Mouse (Mus musculus) gastrocnemius, postnatal 14 days (tissue): ENCODE results near the gene Mrpl28. TPM values are rescaled to one million over a fixed set of nuclear protein-coding genes. Genes with fewer than 3 reads are reported as not detected.
A peak's percentile ranks its signal among the peaks of the same experiment; 100 is the strongest.
"Not testable (repeated sequence)": the region's sequence is repeated elsewhere in the genome, so short reads cannot be mapped to it uniquely, and the experiment has no call there.

Experiments
- DNase-seq: peaks from one replicate; pipeline ENCODE4 v3.0.0; 2021; ENCODE audit warnings: mixed read lengths
- intact Hi-C: fragments of 180-260 bp; cut with DNase I; formaldehyde crosslinking; loops from one replicate; pipeline ENCODE4 v1.15.1; 2025; ENCODE audit warnings: low total_unique reads
- long read RNA-seq, 2 experiments: library from polyadenylated mRNA; stranded (forward); transcript quantifications; one replicate each; pipeline ENCODE4 v2.0.0; 2021
- total RNA-seq, 2 experiments: library from RNA; stranded (reverse); gene quantifications; 2 replicates each; pipeline ENCODE4 v1.2.3; 2021

Mrpl28 gene
- total RNA-seq = 10 to 100 TPM; 55.3 to 57.7 TPM
- long read RNA-seq, experiment 1, transcript Mrpl28-201 (5 exons, 1,068 nt) = major isoform, 95 of 101 reads
- long read RNA-seq, experiment 1, partial matches to known transcripts = 3 of 101 reads
- long read RNA-seq, experiment 1, other reads (novel, unspliced or antisense) = 1 of 101 reads
- long read RNA-seq, experiment 2, transcript Mrpl28-201 (5 exons, 1,068 nt) = major isoform, 85 of 88 reads
- long read RNA-seq, experiment 2, partial matches to known transcripts = 1 of 88 reads
- long read RNA-seq, experiment 2, other reads (novel, unspliced or antisense) = 2 of 88 reads

DNA sequence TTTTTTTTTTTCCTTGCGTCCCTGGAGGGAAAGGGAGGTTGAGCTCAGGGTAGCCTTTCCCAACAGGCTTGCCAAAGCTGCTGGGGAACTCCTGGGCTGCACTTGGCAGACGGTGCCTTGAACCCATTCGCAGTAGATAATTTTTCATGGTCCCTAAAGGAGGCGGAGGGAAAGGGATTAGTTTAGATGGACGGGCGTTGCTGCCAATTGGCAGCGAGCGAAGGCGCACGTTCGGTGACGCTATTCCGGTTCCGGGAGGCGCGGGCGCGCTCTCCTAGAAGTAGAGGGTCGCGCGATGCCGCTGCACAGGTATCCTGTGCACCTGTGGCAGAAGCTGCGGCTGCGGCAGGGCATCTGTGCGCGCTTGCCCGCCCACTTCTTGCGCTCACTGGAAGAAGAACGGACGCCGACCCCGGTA lies at the start of gene Mrpl28:
Mrpl28 (plus strand) TSS at position 234 of the 418 bp plus-strand sequence.
- peak; percentile 94 for DNase-seq
- intact Hi-C loops = no loop called here

DNA sequence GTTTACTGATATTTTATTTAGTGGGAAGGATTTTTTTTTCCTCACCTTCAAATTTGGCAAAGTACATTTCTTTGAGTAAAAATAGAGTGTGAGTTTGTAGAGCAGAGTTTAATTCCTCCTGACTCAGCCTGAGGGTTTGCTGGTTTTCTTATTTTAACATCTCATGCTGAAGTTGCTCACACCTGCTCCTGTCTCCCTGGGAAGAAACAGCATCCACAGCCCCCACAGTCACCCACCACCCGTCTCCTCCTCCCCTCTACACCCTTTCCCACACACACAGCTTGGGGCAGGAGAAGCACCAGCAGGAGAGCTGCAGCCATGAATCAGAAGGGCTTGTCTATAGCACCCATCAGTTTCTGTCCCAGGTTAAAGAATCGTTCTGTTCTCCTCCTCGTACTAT lies 48.1 kb upstream of the Mrpl28 start:
- no peak for DNase-seq
- intact Hi-C loops = no loop called here

DNA sequence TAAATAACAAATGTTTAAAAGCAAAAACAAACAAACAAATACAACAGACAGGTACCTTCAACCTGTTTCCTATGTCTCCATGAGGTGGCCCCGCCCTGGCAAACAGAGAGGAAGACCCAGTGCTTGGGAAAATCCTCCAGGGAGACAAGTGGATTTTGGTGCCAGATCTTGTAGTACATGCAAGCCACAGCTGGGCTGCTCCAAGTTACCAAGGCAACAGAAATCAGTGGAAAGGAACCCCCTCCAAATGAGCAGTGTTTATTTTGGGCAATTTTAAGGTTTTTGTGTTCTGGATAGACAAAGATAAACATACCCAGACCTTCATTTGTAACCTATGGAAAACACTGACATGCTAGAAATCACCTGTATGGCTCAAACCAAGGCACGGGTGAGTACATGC lies 44.4 kb upstream of the Mrpl28 start:
- DNase-seq = no peak
- intact Hi-C loops = no loop called here

DNA sequence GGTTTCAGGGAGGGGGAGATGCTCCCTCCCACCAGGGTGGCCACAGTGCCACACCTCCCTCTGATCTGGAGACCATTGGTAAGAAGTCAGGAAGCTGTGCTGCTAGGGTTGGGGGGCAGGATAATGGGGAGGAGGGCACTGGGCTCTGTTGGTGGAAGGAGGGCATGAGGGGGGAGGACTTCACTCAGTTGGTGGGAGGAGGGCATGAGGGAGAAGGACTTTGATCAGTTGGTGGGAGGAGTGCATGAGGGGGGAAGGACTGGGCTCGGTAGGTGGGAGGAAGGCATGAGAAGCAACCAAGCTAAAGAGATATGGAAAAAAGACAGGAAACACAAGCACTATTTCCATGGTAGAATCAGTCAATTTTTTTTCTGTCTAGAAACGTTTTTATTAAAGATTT lies 42.4 kb upstream of the Mrpl28 start:
- DNase-seq = no peak
- intact Hi-C loops = no loop called here

DNA sequence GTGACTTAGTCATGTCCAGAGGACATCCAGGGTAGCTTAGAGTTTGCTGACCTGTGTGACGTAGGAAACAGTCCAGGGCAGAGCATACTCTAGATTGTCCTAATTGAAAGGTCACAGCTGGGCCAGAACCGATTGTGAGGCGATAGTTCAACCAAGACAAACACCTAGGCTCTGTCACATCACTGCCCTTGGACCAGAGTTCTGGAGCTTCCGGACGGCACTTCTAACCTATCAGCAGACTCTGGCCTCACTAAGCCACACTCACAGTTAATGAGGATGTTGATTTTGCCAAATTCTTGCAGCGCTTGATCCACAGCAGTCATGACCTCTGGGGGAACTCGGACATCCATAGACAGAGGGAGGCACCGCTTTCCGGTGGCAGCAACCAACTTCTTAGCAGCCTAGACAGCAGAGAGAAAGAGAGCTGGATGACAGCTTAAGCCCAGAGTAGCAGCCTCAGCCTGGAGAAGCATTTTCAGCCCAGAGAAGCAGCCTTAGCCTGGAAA lies 36.2 kb upstream of the Mrpl28 start:
- intact Hi-C loops = no loop called here
- DNase-seq = no peak

DNA sequence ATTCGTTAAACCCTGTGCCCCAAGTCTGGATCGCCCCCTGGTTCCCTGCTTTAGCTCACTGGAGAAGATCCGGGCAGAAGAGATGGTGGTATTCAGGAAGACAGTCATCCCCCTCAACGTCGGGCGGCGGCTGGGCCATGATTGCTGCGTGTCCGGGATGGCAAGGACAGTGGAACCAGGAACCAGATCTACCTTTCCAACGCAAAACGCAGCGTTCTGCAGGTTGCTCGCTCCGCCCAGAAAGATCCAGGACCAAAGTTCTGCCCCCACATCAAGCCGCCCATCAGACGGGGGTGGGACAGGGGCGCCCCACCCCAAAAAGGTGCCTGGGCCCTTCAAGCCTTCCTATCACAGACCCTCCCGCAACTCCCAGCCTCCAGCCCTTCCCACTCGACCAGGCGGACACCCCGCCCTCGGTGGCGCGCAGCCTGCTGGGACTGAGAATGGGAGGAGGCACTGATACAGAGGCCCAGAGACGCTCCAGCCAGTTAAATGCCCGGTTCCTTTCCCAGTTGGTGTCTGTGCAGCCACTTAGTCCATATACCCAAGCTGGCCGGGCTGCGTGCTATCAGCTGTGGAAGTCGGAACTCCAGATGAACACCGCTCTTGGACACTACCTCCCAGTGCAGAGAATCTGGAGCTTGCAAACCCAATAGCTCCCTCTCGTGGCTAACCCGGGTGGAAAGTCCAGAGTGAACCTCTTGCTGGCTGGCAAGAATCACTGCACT lies 33.2 kb upstream of the Mrpl28 start, which contains the start of gene Decr2:
Decr2 (minus strand) TSS at position 433 of the 728 bp plus-strand sequence.
- peak; percentile 86 for DNase-seq
- intact Hi-C loops = loop anchor here (2.0 kb wide), 1 partner anchor 49 kb away; no protein-coding TSS in a partner anchor

DNA sequence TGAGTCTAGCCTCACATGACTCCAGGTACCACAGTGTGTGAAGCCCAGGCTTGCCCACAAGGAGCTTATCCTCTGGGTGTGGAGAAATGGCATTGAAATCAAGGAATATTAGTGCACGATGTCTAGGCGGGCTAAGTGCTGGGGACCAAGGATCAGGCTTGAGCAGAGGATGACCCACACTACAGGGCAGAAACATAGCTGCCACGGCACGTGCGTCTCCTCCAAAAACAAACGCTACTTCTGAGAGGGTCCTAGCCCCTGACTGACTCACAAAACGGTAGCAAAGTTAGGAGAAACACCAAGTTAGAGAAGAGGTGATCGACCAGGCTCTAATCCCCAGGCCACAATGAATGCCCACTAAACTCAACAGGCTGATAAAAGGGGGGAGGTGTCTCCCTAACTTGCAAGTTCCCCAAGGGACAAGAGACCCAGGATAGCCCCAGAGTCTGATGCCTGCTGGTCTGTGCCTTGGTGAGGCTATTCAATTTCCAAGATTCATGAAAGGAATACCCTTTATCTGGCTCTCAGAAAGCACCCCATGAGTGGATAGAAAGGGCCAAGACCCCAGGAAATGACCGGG lies 28.7 kb upstream of the Mrpl28 start:
- intact Hi-C loops = no loop called here
- no peak for DNase-seq

DNA sequence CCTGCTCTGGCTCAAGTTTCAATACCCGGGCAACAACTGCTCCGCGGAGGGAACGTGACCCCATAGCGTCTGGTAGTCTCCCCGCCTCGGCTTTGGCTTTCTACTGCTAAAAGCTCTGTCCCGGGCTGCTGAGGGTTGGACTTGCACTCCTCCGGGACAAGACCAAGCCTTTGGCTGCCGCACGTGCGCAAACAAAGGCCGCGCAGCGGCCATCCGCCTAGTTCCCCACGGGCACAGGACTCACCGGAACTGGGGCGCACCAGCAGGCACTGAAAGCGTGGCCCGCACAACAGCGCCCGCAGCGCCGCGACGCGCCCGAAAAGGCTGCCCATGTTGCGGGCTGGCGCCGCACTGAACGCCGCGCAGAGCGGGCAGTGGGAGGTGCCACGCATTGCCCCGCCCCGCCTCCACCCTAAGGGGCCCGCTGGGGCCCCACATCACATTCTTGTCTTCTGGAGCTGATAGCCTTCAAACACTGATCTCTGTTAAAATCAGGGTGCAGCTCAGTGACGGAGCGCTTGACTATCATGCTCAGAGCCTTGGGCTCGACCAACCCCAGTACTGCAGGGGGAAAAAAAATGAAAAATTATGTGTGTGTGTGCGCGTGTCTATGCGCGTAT lies 28.1 kb upstream of the Mrpl28 start, which contains the start of gene Nme4:
Nme4 (minus strand) TSS at position 482 of the 620 bp plus-strand sequence.
- peak; percentile 34 for DNase-seq

DNA sequence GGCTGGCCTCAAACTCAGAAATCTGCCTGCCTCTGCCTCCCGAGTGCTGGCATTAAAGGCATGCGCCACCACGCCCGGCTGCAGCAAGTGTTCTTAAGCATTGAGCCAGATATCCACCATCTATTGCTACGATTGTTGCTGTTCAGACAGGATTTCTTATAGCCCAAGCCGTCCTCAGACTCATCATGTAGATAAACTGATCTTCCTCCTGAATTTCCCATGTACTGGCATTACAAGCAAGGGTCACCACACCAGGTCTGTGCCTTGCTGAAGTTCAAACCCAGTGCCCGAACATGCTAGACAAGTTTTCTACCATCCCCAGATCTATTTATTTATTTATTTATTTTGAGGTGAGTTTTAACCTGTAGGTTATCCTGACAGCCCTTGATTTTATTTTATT lies 24.8 kb upstream of the Mrpl28 start:
- DNase-seq = no peak
- intact Hi-C loops = no loop called here

More for the DNA sequence above, 28.1 kb upstream of the Mrpl28 start, which contains the start of gene Nme4:
- intact Hi-C loops = no loop called here

DNA sequence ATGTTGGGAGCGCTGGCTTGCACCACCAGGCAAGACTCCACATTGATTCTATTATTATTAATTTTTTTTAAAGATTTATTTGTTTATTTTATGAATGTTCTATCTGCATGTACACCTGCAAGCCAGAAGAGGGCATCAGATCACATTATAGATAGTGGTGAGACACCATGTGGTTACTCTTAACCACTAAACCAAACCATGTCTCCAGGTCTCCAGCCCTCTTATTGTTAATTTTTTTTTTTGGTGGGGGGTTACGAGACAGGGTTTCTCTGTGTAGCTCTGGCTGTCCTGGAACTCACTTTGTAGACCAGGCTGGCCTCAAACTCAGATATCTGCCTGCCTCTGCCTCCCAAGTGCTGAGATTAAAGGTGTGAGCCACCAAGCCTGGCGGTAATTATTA lies 24.0 kb upstream of the Mrpl28 start:
- DNase-seq, intact Hi-C loops: not testable (repeated sequence)

DNA sequence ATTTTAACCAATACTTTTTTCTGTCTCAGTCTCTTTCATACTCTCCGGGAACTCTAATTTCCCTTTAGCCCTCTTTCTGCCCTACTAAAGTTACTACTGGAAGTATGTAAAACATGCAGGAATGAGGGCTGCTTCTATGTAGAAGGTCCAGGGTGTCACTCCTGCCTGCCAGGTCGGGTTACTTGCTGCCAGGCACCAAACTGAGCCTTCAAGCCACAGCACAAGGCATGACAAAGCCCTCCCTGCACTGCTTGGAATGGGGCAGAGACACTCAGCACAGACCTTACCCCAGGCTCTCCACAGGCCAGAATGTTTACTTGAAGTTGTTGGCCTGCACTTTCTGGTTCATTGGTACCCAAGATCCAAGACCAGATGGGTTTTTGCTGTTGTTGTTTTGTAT lies 23.1 kb upstream of the Mrpl28 start:
- DNase-seq = no peak
- intact Hi-C loops = no loop called here

DNA sequence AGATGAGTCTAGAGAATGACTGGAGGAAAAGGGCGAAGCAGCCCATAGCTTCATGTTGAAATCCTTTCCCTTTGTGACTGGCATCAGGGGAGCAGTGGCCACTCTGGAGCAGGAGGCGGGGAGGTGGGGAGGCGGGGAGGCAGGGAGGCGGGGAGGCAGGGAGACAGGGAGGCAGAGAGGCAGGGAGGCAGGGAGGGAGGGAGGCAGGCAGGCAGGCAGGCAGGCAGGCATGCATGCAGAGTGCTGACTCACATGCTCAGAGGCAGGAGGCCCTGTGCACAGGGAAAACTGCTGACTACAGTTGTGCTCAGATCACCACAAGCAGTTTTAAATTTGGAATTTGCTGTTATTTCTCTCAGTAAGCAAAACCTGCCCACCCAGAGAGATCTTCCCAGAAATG lies 21.8 kb upstream of the Mrpl28 start:
- intact Hi-C loops = no loop called here
- DNase-seq = no peak

DNA sequence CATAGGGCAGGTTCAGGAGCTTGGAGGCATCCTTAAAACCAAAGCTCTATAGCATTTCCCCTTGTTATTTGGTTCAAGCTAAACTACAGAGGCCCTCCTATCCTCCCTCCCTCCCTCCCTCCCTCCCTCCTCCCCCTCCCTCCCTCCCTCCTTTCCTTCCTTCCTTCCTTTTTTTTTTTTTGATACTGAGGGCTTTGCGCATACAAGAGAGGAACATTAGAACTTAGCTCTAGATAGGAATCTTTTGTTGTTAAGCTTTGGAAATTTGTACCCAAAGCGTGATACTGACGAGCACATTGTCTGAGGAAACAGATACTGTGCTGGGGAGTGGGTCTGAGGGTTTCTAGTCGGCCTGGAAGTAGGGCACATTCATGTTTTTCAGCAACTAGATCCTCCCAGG lies 17.7 kb upstream of the Mrpl28 start:
- DNase-seq = no peak
- intact Hi-C loops = no loop called here

DNA sequence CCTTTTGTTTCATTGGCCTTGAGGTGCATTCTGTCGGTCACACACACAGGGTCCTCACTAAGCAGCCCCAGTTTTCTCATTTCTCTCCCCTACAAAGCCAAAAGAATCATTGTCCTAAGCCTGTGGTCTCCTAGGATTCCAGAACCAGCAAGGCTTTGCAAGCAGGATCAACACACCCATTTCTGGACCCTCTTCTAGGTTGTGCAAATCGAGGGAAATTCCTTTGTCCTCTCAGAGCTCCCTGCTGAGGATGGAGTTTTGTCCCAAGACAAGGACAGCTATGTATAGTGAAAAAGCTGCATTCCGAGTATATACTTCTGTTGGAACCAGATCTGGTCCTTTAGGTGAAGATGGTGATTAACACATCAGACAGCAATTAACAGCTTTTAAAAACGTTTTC lies 13.1 kb upstream of the Mrpl28 start:
- intact Hi-C loops = no loop called here

DNA sequence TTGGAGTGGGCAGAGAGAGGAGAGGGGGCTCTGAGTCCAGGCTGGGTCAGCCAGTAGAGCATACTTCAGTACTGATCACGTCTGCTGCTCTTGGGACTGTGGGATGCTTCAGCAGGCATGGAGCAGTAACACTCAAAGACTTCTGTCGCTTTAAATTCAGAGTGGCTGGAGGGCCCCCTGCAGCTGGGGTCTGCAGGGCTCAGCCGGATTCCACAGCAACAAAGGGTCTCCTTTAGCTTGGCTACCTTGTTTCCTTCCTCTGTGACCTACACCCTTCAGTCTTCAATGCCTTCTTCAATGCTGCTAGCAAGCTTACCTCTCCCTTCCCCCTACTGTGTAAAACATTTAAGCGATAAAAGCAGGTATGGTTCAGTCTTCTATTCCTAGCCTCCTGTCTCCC lies 12.3 kb upstream of the Mrpl28 start:
- intact Hi-C loops = no loop called here
- no peak for DNase-seq

More for the DNA sequence above, 13.1 kb upstream of the Mrpl28 start:
- no peak for DNase-seq

DNA sequence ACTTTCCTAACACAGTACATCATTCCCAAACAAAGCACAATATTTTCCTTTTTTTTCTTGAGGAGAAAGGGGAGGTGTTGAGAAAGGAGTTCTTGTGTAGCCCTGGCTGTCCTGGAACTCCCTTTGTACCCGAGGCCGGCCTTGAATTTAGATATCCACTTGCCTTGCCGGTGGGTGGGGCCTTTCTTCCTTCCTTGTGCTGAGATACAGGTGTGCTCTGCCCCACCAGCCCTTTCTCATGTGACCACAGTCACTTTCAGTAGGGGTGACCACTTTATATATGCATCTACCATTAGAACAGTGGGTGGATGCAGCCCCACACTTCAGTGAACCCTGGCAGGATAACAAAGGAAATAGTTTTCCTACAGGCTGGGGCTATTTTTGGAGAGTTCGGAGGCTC lies 11.6 kb upstream of the Mrpl28 start:
- intact Hi-C loops = no loop called here

DNA sequence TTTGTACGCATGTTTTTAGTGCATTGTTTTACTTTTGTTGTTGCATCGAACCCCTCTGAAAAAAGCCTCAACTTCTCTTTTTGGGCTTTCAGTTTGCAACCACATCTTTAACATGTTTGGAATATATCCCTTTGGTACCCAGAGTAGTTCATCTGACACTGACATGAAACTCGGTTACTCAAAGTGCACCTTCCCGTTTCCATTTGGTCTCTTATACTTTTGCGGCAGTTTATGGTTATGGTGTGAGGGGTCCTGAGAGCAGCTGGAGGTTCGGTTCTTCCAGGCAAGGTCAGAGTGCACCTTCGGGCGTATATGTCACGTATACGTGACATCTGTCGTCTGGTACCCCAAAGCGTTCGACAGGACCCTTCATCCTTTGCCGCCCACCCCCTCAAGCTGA lies 10.5 kb upstream of the Mrpl28 start:
- no peak for DNase-seq
- intact Hi-C loops = no loop called here

More for the DNA sequence above, 11.6 kb upstream of the Mrpl28 start:
- no peak for DNase-seq

DNA sequence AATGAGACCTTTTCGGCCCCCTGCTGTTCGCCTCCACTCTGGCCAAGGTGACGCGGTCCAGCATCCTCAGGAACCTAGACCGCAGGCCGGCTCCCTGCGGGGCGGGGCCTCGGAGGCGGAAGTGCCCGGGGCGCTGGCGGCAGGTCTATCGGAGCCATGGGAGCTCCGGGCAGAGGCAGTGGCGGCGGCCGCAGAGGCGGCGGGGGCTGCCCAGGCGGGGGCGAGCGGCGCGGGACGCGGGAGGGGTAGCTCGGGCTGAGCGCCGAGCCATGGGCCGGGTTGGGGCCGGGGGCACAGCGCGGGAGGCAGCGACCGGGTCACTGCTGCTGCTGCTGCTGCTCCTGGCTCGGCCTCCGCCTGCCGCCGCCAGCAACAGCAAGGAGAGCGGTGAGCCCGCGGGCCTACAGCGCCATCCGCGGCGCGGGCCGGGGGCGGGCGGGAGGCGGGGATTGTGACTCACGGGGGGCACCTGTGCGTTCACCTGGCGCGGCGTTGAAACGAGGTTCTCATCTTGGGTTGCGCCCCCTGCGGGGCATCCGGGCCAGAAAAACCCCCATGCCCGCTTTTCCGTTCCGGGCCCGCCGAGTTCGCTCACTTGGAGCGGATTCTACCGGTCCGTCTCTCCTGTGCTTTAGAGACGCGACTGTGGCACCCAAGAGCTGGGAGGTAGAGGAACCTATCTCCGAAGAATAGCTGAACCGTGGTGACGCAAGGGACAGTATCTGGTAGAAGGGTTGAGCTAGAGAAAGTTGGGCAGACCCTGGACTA lies 9.9 kb upstream of the Mrpl28 start, which contains the start of gene Tmem8:
Tmem8 (plus strand) TSS at position 119 of the 768 bp plus-strand sequence.
- intact Hi-C loops = no loop called here
- DNase-seq = peak; percentile 37

DNA sequence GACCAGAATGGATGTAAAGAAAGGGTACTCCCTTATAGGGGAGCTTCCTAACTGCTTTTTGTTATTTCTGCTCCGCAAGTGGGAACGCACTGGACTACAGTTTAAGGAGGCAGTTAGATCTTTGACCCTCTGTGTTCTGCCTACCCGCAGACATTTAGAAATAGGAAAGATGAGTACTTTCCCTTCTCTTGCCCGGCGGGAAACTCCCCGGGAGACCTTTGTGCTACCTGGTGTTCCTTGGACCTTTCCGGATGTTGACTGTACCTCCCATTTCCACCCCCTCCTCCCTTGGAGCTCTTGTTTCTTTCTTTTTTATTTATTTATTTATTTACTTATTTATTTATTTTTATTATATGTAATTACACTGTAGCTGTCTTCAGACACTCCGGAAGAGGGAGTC lies 9.2 kb upstream of the Mrpl28 start:
- intact Hi-C loops = no loop called here
- no peak for DNase-seq
